Mouse (Mus musculus) heart, embryonic 16.5 days (tissue): ENCODE measurements around the gene Pak7. TPM values are rescaled to one million over a fixed set of nuclear protein-coding genes. Genes with fewer than 3 reads are reported as not detected.

Source experiments
- ATAC-seq: fragments of 200-750 bp; cut with Nextera tagmentation; replicated peaks from 2 replicates; pipeline ENCODE4 v1.8.0; 2017; ENCODE audit warnings: moderate number of reproducible peaks; ENCODE audit not compliant: insufficient read depth, low FRiP score; ENCODE audit errors: extremely low read depth
- H3K27ac ChIP-seq: fragments of 300-500 bp; sonication (generic); 2 replicates; pipeline ENCODE4 v1.5.1; 2014; ENCODE audit warnings: mild to moderate bottlenecking, low read length, control low read depth, moderate library complexity
- H3K27me3 ChIP-seq: fragments of 300-500 bp; sonication (generic); 2 replicates; pipeline ENCODE4 v1.6.1; 2014; ENCODE audit warnings: low read length, mixed read lengths; ENCODE audit not compliant: control insufficient read depth, insufficient read depth
- H3K36me3 ChIP-seq: fragments of 300-500 bp; sonication (generic); 2 replicates; pipeline ENCODE4 v1.6.1; 2014; ENCODE audit not compliant: control insufficient read depth, insufficient read depth
- H3K4me1 ChIP-seq: fragments of 300-500 bp; sonication (generic); 2 replicates; pipeline ENCODE4 v1.6.1; 2014; ENCODE audit warnings: low read length, mixed read lengths; ENCODE audit not compliant: control insufficient read depth, insufficient read depth
- H3K4me2 ChIP-seq: fragments of 300-500 bp; sonication (generic); 2 replicates; pipeline ENCODE4 v1.6.1; 2014; ENCODE audit warnings: low read depth, mild to moderate bottlenecking, control low read depth, low read length
- H3K4me3 ChIP-seq: fragments of 300-500 bp; sonication (generic); 2 replicates; pipeline ENCODE4 v1.5.1; 2014; ENCODE audit warnings: mild to moderate bottlenecking, control low read depth, low read length
- H3K9ac ChIP-seq: fragments of 300-500 bp; sonication (generic); 2 replicates; pipeline ENCODE4 v1.6.1; 2014; ENCODE audit warnings: low read length, control low read depth
- H3K9me3 ChIP-seq: fragments of 300-500 bp; sonication (generic); replicated peaks from 2 replicates; pipeline ENCODE4 v1.6.1; 2016; ENCODE audit warnings: low read length; ENCODE audit not compliant: control insufficient read depth
- WGBS: fragments of 180-500 bp; shearing (Covaris S2); extraction: QIAGEN DNeasy Blood & Tissue Kit; methylation state at CpG from one replicate; pipeline ENCODE4 v1.1.7; 2014; 5-methylcytosine and 5-hydroxymethylcytosine counted together
- polyA plus RNA-seq: library from polyadenylated mRNA; unstranded; fragments of >200 nt; fragmentation: Nextera tagmentation; extraction: Ambion mirVana; gene quantifications from 2 replicates; pipeline ENCODE4 v1.2.1, GENCODE M21; 2015

Pak7 gene
- polyA plus RNA-seq, 1 experiment from 2014 or later: 0.14 TPM

- H3K4me2 ChIP-seq: no peak overlapping the region
- H3K4me1 ChIP-seq: no peaks in the 10 kb centered on the region
- 56% methylated on average over 4 of the region's 4 CpGs for WGBS
- H3K4me3 ChIP-seq: no peak overlapping the region
- no peaks in the 10 kb centered on the region for H3K27me3 ChIP-seq
- no peaks in the 10 kb centered on the region for H3K9me3 ChIP-seq
- no peak overlapping the region for H3K27ac ChIP-seq
- no peak overlapping the region for H3K9ac ChIP-seq
- H3K36me3 ChIP-seq: no peaks in the 10 kb centered on the region
- no peak for ATAC-seq
Observed at GRCm38 (mm10) chr2:136139159-136140069, 248.4 kb downstream of the Pak7 start.

GRCm38 (mm10) chr2:136138451-136138850, 249.3 kb downstream of the Pak7 start:
- Histone ChIP-seq H3K4me1 (no peaks in the 10 kb centered on the region), H3K27ac (no peak overlapping the region), H3K9ac (no peak overlapping the region), H3K4me3 (no peak overlapping the region), H3K27me3 (no peaks in the 10 kb centered on the region), H3K36me3 (no peaks in the 10 kb centered on the region), H3K9me3 (no peaks in the 10 kb centered on the region), H3K4me2 (no peak overlapping the region)
- no peak for ATAC-seq

GRCm38 (mm10) chr2:136121867-136122266, 265.9 kb downstream of the Pak7 start:
- no peak for ATAC-seq
- no peak overlapping the region for H3K27ac ChIP-seq

GRCm38 (mm10) chr2:136118006-136118405, 269.8 kb downstream of the Pak7 start:
- H3K4me1 ChIP-seq: no peaks in the 10 kb centered on the region
- no peaks in the 10 kb centered on the region for H3K36me3 ChIP-seq
- H3K27me3 ChIP-seq: no peaks in the 10 kb centered on the region
- H3K4me3 ChIP-seq: no peak overlapping the region
- H3K4me2 ChIP-seq: no peak overlapping the region
- 81% methylated on average over 2 of the region's 2 CpGs for WGBS
- H3K9me3 ChIP-seq: no peaks in the 10 kb centered on the region
- H3K9ac ChIP-seq: no peak overlapping the region
- ATAC-seq: no peak
- no peak overlapping the region for H3K27ac ChIP-seq

More at GRCm38 (mm10) chr2:136121867-136122266, 265.9 kb downstream of the Pak7 start:
- Histone ChIP-seq H3K4me3 (no peak overlapping the region), H3K4me1 (no peaks in the 10 kb centered on the region), H3K4me2 (no peak overlapping the region), H3K9ac (no peak overlapping the region), H3K36me3 (no peaks in the 10 kb centered on the region), H3K27me3 (no peaks in the 10 kb centered on the region), H3K9me3 (no peaks in the 10 kb centered on the region)
- 32% methylated on average over 6 of the region's 6 CpGs for WGBS

GRCm38 (mm10) chr2:136113374-136113773, 274.4 kb downstream of the Pak7 start:
- ATAC-seq: no peak
- Histone ChIP-seq H3K9ac (no peak overlapping the region), H3K36me3 (no peaks in the 10 kb centered on the region), H3K27me3 (no peaks in the 10 kb centered on the region), H3K4me3 (no peak overlapping the region), H3K4me1 (no peaks in the 10 kb centered on the region), H3K9me3 (no peaks in the 10 kb centered on the region), H3K4me2 (no peak overlapping the region), H3K27ac (no peak overlapping the region)
- whole genome bisulfite sequencing: 79% methylated on average over 6 of the region's 6 CpGs

GRCm38 (mm10) chr2:136109038-136109363, 278.8 kb downstream of the Pak7 start:
- Histone ChIP-seq H3K4me3 (no peak overlapping the region), H3K27me3 (no peaks in the 10 kb centered on the region), H3K9ac (no peak overlapping the region), H3K4me2 (no peak overlapping the region), H3K36me3 (no peaks in the 10 kb centered on the region), H3K27ac (no peak overlapping the region), H3K4me1 (no peaks in the 10 kb centered on the region), H3K9me3 (no peaks in the 10 kb centered on the region)
- ATAC-seq: no peak
- WGBS: 16% methylated on average over 2 of the region's 2 CpGs

GRCm38 (mm10) chr2:136108124-136109037, 279.4 kb downstream of the Pak7 start:
- no peaks in the 10 kb centered on the region for H3K4me1 ChIP-seq
- H3K9me3 ChIP-seq: no peaks in the 10 kb centered on the region
- H3K4me2 ChIP-seq: no peak overlapping the region
- no peaks in the 10 kb centered on the region for H3K36me3 ChIP-seq
- ATAC-seq: no peak
- H3K4me3 ChIP-seq: no peak overlapping the region
- WGBS: 35% methylated on average over 6 of the region's 6 CpGs
- H3K27ac ChIP-seq: no peak overlapping the region
- no peak overlapping the region for H3K9ac ChIP-seq
- H3K27me3 ChIP-seq: no peaks in the 10 kb centered on the region

- no peak for ATAC-seq
- H3K36me3 ChIP-seq: no peaks in the 10 kb centered on the region
- H3K4me3 ChIP-seq: no peak overlapping the region
- H3K27me3 ChIP-seq: no peaks in the 10 kb centered on the region
- no peak overlapping the region for H3K4me2 ChIP-seq
- H3K4me1 ChIP-seq: no peaks in the 10 kb centered on the region
- no peak overlapping the region for H3K9ac ChIP-seq
- H3K27ac ChIP-seq: no peak overlapping the region
- no peaks in the 10 kb centered on the region for H3K9me3 ChIP-seq
Observed at GRCm38 (mm10) chr2:136107597-136107996, 280.2 kb downstream of the Pak7 start.

- H3K9me3 ChIP-seq: no peaks in the 10 kb centered on the region
- H3K9ac ChIP-seq: no peak overlapping the region
- H3K4me3 ChIP-seq: no peak overlapping the region
- 83% methylated on average over 3 of the region's 3 CpGs for WGBS
- no peaks in the 10 kb centered on the region for H3K4me1 ChIP-seq
- no peaks in the 10 kb centered on the region for H3K27me3 ChIP-seq
- no peak overlapping the region for H3K27ac ChIP-seq
- ATAC-seq: no peak
- no peaks in the 10 kb centered on the region for H3K36me3 ChIP-seq
- H3K4me2 ChIP-seq: no peak overlapping the region
Observed at GRCm38 (mm10) chr2:136097143-136097542, 290.6 kb downstream of the Pak7 start.
